Mouse (Mus musculus): ENCODE results near the gene Ptk7.

Ptk7 gene

GRCm38 (mm10) chr17:46521963-46522668 is 107.2 kb downstream of the Ptk7 start:
- no peak for DNase-seq (ENCODE audit: low read depth, low spot score)

- no peak for DNase-seq (ENCODE audit: low read depth, low spot score)
Observed at GRCm38 (mm10) chr17:46521174-46521573, 108.1 kb downstream of the Ptk7 start.

- no peak for DNase-seq (ENCODE audit: low read depth, low spot score)
Observed at GRCm38 (mm10) chr17:46520385-46520979, 108.8 kb downstream of the Ptk7 start.

GRCm38 (mm10) chr17:46519971-46520370 is 109.3 kb downstream of the Ptk7 start:
- DNase-seq (ENCODE audit: low read depth, low spot score), result no peak
